Comparison of ENCODE assay signal across 26 mouse cellular contexts in the genomic region with DNA sequence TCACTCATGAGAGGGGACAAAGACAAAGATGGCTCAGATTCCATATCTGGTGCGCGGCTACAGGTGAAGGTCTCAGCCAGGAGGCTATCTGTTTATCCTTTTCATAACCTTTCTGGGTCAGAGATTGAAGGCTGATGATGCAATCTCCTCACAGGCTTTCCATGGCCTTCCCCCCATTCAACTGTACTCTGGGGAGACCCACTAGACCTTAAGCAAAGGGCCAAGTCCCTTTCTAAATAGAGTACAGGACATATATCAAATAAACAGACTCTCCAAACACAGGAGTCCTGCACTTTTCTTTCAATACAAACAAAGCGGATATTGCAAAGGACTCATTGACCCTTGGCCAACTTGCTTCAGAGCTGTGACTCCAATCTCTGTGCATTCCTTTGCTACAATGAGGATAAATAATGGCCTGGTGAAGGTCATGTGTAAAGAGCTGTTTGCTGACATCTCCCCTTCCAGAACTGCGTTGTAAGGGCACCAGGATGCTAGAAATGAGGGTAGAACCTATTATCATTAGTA.
DNase-seq lines count a peak whose midpoint lies in the region; ATAC-seq and TF ChIP-seq lines count a peak whose summit lies in the region.
"Had no signal": no experiment of that assay in that cellular context is flagged by ENCODE, and none has a peak within 500 bp of the region (broad histone marks: within the 10 kb centered on the region; RNA-seq: fewer than 3 reads in every experiment).

No protein-coding gene starts in this region.

- H3K9ac ChIP-seq in kidney, postnatal 0 days (ENCODE audit: low read depth, low read length), result no peak overlapping the region
- no peak overlapping the region for H3K9ac ChIP-seq in lung, postnatal 0 days (replicated peaks; ENCODE audit: low read depth)
- H3K9ac ChIP-seq in liver, embryonic 15.5 days, result no peak overlapping the region
- H3K9ac ChIP-seq in midbrain, postnatal 0 days (replicated peaks; ENCODE audit: low read length, poor library complexity, severe bottlenecking), result no peak overlapping the region
- H3K9ac ChIP-seq: hindbrain, embryonic 12.5 days; intestine, embryonic 15.5 days; limb, embryonic 15.5 days; stomach, embryonic 15.5 days had no signal

- no peaks in the 10 kb centered on the region for H3K27me3 ChIP-seq in kidney, postnatal 0 days (ENCODE audit: insufficient read depth, low read length)
- H3K27me3 ChIP-seq in lung, postnatal 0 days (replicated peaks; ENCODE audit: insufficient read depth, low read length), result no peaks in the 10 kb centered on the region
- H3K27me3 ChIP-seq in liver, embryonic 15.5 days, result no peaks in the 10 kb centered on the region
- H3K27me3 ChIP-seq in midbrain, postnatal 0 days (ENCODE audit: insufficient read depth, low read length), result no peaks in the 10 kb centered on the region
- H3K27me3 ChIP-seq: hindbrain, embryonic 12.5 days; intestine, embryonic 15.5 days; limb, embryonic 15.5 days; stomach, embryonic 15.5 days had no signal

- no peaks in the 10 kb centered on the region for H3K36me3 ChIP-seq in kidney, postnatal 0 days (ENCODE audit: insufficient read depth, low read length)
- no peaks in the 10 kb centered on the region for H3K36me3 ChIP-seq in lung, postnatal 0 days (ENCODE audit: insufficient read depth, low read length)
- H3K36me3 ChIP-seq in liver, embryonic 15.5 days (replicated peaks), result no peaks in the 10 kb centered on the region
- no peaks in the 10 kb centered on the region for H3K36me3 ChIP-seq in midbrain, postnatal 0 days (ENCODE audit: insufficient read depth, low read length)
- H3K36me3 ChIP-seq: hindbrain, embryonic 12.5 days; intestine, embryonic 15.5 days; limb, embryonic 15.5 days; stomach, embryonic 15.5 days had no signal

- no peak overlapping the region for H3K27ac ChIP-seq in kidney, postnatal 0 days
- no peak overlapping the region for H3K27ac ChIP-seq in lung, postnatal 0 days (ENCODE audit: low read length)
- H3K27ac ChIP-seq in liver, embryonic 15.5 days (replicated peaks), result no peak overlapping the region
- no peak overlapping the region for H3K27ac ChIP-seq in midbrain, postnatal 0 days (ENCODE audit: low read depth, low read length)
- H3K27ac ChIP-seq: gastrocnemius, adult 2 months; hindbrain, embryonic 12.5 days; hindbrain, postnatal 0 days; intestine, embryonic 15.5 days; limb, embryonic 15.5 days; stomach, embryonic 15.5 days had no signal

- peak; percentile 29 for DNase-seq in kidney, postnatal 0 days (ENCODE audit: low spot score)
- DNase-seq in kidney, adult 18-20 months, result no peak
- DNase-seq in lung, postnatal 25 days (ENCODE audit: low spot score), result peak; percentile 21
- DNase-seq in lung, postnatal 0 days (ENCODE audit: low spot score), result no peak
- no peak for DNase-seq in cerebellum, adult 9-10 months
- DNase-seq in midbrain, postnatal 0 days (ENCODE audit: low spot score), result no peak
- DNase-seq: B cell, adult 2 months; cerebellum, adult 8-10 months; gastrocnemius, adult 2 months; gastrocnemius, postnatal 36 days; heart, postnatal 36 days; kidney, adult 8-10 months; kidney, postnatal 10 days; layer of hippocampus, postnatal 36 days; left cerebral cortex, postnatal 4 days; midbrain, embryonic 14.5 days; right cerebral cortex, postnatal 25 days had no signal

- H3K4me1 ChIP-seq in kidney, postnatal 0 days (replicated peaks; ENCODE audit: insufficient read depth, low read length), result 0 out of 2 replicates have a peak, but pooled peaks cover 5% of the 10 kb centered on the region
- H3K4me1 ChIP-seq in lung, postnatal 0 days (ENCODE audit: insufficient read depth, low read depth, low read length), result no peaks in the 10 kb centered on the region
- H3K4me1 ChIP-seq in liver, embryonic 15.5 days (replicated peaks), result no peaks in the 10 kb centered on the region
- H3K4me1 ChIP-seq in midbrain, postnatal 0 days (ENCODE audit: insufficient read depth, low read length), result peaks cover 5% of the 10 kb centered on the region; the same call in 1 of the 2 replicates

- WGBS in kidney, postnatal 0 days, result 52% methylated on average over 4 of the region's 4 CpGs
- WGBS in lung, postnatal 0 days, result 68% methylated on average over 4 of the region's 4 CpGs
- 63% methylated on average over 4 of the region's 4 CpGs for WGBS in liver, embryonic 15.5 days (ENCODE audit: insufficient replicate concordance)
- 88% methylated on average over 4 of the region's 4 CpGs for WGBS in midbrain, postnatal 0 days

- no peak overlapping the region for H3K4me2 ChIP-seq in kidney, postnatal 0 days (ENCODE audit: low read length)
- H3K4me2 ChIP-seq in lung, postnatal 0 days (replicated peaks; ENCODE audit: low read depth, low read length), result no peak overlapping the region
- H3K4me2 ChIP-seq in liver, embryonic 15.5 days, result no peak overlapping the region
- H3K4me2 ChIP-seq in midbrain, postnatal 0 days (ENCODE audit: low read depth, low read length, poor library complexity, severe bottlenecking), result no peak overlapping the region
- H3K4me2 ChIP-seq: heart, embryonic 11.5 days; hindbrain, embryonic 12.5 days; intestine, embryonic 15.5 days; limb, embryonic 15.5 days; stomach, embryonic 15.5 days had no signal

- ATAC-seq in kidney, postnatal 0 days (replicated peaks; ENCODE audit: low FRiP score, low read depth), result no peak
- no peak for ATAC-seq in lung, postnatal 0 days
- peak; percentile 78 for ATAC-seq in liver, embryonic 15.5 days (ENCODE audit: insufficient read depth)
- ATAC-seq in midbrain, postnatal 0 days (ENCODE audit: low FRiP score), result no peak
- ATAC-seq: forebrain, embryonic 16.5 days; hindbrain, postnatal 0 days; intestine, embryonic 15.5 days had no signal

- no peak overlapping the region for H3K4me3 ChIP-seq in kidney, postnatal 0 days (replicated peaks; ENCODE audit: low read depth, low read length)
- H3K4me3 ChIP-seq in lung, postnatal 0 days (ENCODE audit: low read depth, low read length), result no peak overlapping the region
- H3K4me3 ChIP-seq in liver, embryonic 15.5 days (replicated peaks), result no peak overlapping the region
- H3K4me3 ChIP-seq in midbrain, postnatal 0 days (ENCODE audit: low read depth, low read length), result no peak overlapping the region
- H3K4me3 ChIP-seq: erythroblast, embryonic 14.5 days; gastrocnemius, adult 2 months; hindbrain, embryonic 12.5 days; intestine, embryonic 15.5 days; limb, embryonic 15.5 days; stomach, embryonic 15.5 days had no signal

- no peaks in the 10 kb centered on the region for H3K9me3 ChIP-seq in kidney, postnatal 0 days (replicated peaks; ENCODE audit: low read length)
- no peaks in the 10 kb centered on the region for H3K9me3 ChIP-seq in lung, postnatal 0 days (ENCODE audit: low read length)
- H3K9me3 ChIP-seq in liver, embryonic 15.5 days (replicated peaks), result no peaks in the 10 kb centered on the region
- no peaks in the 10 kb centered on the region for H3K9me3 ChIP-seq in midbrain, postnatal 0 days (ENCODE audit: low read length)
- H3K9me3 ChIP-seq: hindbrain, embryonic 12.5 days; intestine, embryonic 15.5 days; limb, embryonic 15.5 days; stomach, embryonic 15.5 days had no signal

- no peak for TF ChIP-seq EP300 in lung, postnatal 0 days (IDR thresholded peaks at IDR 0.05)

- no peak for TF ChIP-seq CTCF in kidney, postnatal 0 days (IDR thresholded peaks at IDR 0.05; ENCODE audit: low read depth)
- TF ChIP-seq CTCF in lung, postnatal 0 days (IDR thresholded peaks at IDR 0.05), result no peak
- no peak for TF ChIP-seq CTCF in midbrain, postnatal 0 days (IDR thresholded peaks at IDR 0.05)

Comparison
In these comparisons a context has a peak if more than half of its experiments do, and no peak if none do; other contexts are left out.
1. DNase-seq: peak in kidney, postnatal 0 days (single experiment) and lung, postnatal 25 days (single experiment); none in kidney, adult 18-20 months (single experiment), lung, postnatal 0 days (single experiment), cerebellum, adult 9-10 months (single experiment) and midbrain, postnatal 0 days (single experiment).